Mouse (Mus musculus): Measurements from ENCODE around the gene Gpd2. TPM values are rescaled to one million over a fixed set of nuclear protein-coding genes. Genes with fewer than 3 reads are reported as not detected.

Gene Gpd2
- polyA plus RNA-seq, 1 experiment from 2014 or later = 12.9 TPM

- Histone ChIP-seq H3K36me3 (no peaks in the 10 kb centered on the region), H3K4me3 (no peak overlapping the region), H3K27me3 (replicated peaks) (no peaks in the 10 kb centered on the region), H3K27ac (no peak overlapping the region), H3K4me1 (no peaks in the 10 kb centered on the region), H3K9me3 (replicated peaks) (no peaks in the 10 kb centered on the region), H3K4me2 (no peak overlapping the region), H3K9ac (no peak overlapping the region)
- WGBS (ENCODE audit: insufficient replicate concordance) = 65% methylated on average over 2 of the region's 2 CpGs
- no peak for ATAC-seq
Measured at GRCm38 (mm10) chr2:57411551-57411950, 174.1 kb downstream of the Gpd2 start.

GRCm38 (mm10) chr2:57414550-57415160 lies 177.2 kb downstream of the Gpd2 start:
- no peak overlapping the region for H3K4me2 ChIP-seq
- no peaks in the 10 kb centered on the region for H3K9me3 ChIP-seq (replicated peaks)
- H3K36me3 ChIP-seq = no peaks in the 10 kb centered on the region
- no peak overlapping the region for H3K9ac ChIP-seq
- H3K4me1 ChIP-seq = no peaks in the 10 kb centered on the region
- no peaks in the 10 kb centered on the region for H3K27me3 ChIP-seq (replicated peaks)
- H3K27ac ChIP-seq = no peak overlapping the region
- no peak overlapping the region for H3K4me3 ChIP-seq
- 74% methylated on average over 9 of the region's 9 CpGs for WGBS (ENCODE audit: insufficient replicate concordance)
- no peak for ATAC-seq

- Histone ChIP-seq H3K27me3 (replicated peaks) (no peaks in the 10 kb centered on the region), H3K4me1 (no peaks in the 10 kb centered on the region), H3K27ac (no peak overlapping the region), H3K4me2 (no peak overlapping the region), H3K36me3 (no peaks in the 10 kb centered on the region), H3K9ac (no peak overlapping the region), H3K4me3 (no peak overlapping the region), H3K9me3 (replicated peaks) (no peaks in the 10 kb centered on the region)
- WGBS (ENCODE audit: insufficient replicate concordance) = 75% methylated on average over 1 of the region's 1 CpGs
- ATAC-seq = no peak
Measured at GRCm38 (mm10) chr2:57416711-57417110, 179.3 kb downstream of the Gpd2 start.

Other genes with a start within 250 kb of the Gpd2 start
- gene Nr4a2, start 113.6 kb upstream of the Gpd2 start, polyA plus RNA-seq (2016; fragmentation: Nextera tagmentation; extraction: Ambion mirVana) = 0.90 and 0.99 TPM in 2 replicates